Mouse (Mus musculus) left cerebral cortex, postnatal 4 days (tissue): ENCODE data around the gene Pepd. TPM values are rescaled to one million over a fixed set of nuclear protein-coding genes. Genes with fewer than 3 reads are reported as not detected.

Source experiments
- DNase-seq: peaks from one replicate; pipeline ENCODE4 v3.0.0-alpha.2; 2022
- intact Hi-C: fragments of 180-260 bp; cut with DNase I; formaldehyde crosslinking; loops from one replicate; pipeline ENCODE4 v1.15.1; 2025
- microRNA-seq: library from miRNA; unstranded; fragments of <30 nt; microRNA quantifications from one replicate; pipeline ENCODE4 v1.2.0, GENCODE M21; 2022
- total RNA-seq, 2 experiments: library from RNA; stranded (reverse); gene quantifications; 2 replicates each; pipeline ENCODE4 v1.2.3; 2021

Pepd gene
- total RNA-seq, 2 experiments from 2014 or later, result 40.0 to 41.7 TPM

GRCm38 (mm10) chr7:35090550-35090949, 178.4 kb downstream of the Pepd start:
- intact Hi-C loops, result no loop called here
- DNase-seq, result no peak

Small RNA genes within 50 kb of the gene (microRNA-seq; reads per million reads assigned to microRNA genes)
- not detected for gene Gm25033

Other genes starting within 250 kb of the Pepd start
- 10 to 100 TPM; 13.4 to 14.4 TPM for gene Chst8, start 99.7 kb upstream of the Pepd start, total RNA-seq
- 10 to 100 TPM; 26.4 to 27.4 TPM for gene Cebpg, start 144.2 kb downstream of the Pepd start, total RNA-seq
- 1 to 10 TPM; 2.0 to 2.7 TPM for gene Cebpa, start 206.9 kb downstream of the Pepd start, total RNA-seq